Mouse (Mus musculus): ENCODE measurements around the gene Mtmr10.

DNA sequence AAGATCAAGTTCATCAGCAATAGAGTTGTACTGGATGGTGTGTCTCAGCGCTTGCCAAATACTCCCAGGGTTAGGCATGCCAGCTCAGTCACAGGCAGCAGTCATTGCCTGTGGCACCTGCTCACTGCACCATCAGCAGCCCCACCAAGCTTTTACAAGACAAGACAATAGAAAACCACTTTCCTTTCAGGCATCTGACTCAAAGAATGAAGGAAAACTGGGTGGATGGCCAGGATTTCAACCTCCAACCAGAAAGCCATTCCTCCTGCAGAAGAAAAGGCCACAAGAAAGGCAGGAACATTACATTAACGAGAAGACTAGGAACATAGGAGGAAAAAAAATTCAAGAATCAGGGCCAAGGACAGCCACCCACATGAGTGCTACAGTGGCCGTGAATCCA is 33.7 kb upstream of the Mtmr10 start:
- TF ChIP-seq EP300 (IDR thresholded peaks at IDR 0.05; ENCODE audit: insufficient read depth, low read depth, low read length) (no peak), CTCF (IDR thresholded peaks at IDR 0.05) (no peak)
